Mouse (Mus musculus) embryonic stem cell, embryonic (primary cell): Measurements from ENCODE around the gene Ssh2.

ENCODE experiments used
- CTCF ChIA-PET, 4 experiments: fragments of 300-600 bp in 2 of 4; fragments of 350-600 bp in 2 of 4; sonication (Branson Sonifier 250); formaldehyde crosslinking; loops; one replicate each; lab custom pipeline; 2022; ENCODE audit warnings: inconsistent platforms in 2 of 4; lab: Charles Lee
- POLR2A ChIA-PET, 4 experiments: fragments of 300-600 bp in 2 of 4; fragments of 350-600 bp in 2 of 4; sonication (Branson Sonifier 250); formaldehyde crosslinking; loops; one replicate each; lab custom pipeline; 2022; ENCODE audit warnings: antibody characterized with exemption in 4 of 4, inconsistent platforms in 1 of 4; lab: Charles Lee

Gene Ssh2

DNA sequence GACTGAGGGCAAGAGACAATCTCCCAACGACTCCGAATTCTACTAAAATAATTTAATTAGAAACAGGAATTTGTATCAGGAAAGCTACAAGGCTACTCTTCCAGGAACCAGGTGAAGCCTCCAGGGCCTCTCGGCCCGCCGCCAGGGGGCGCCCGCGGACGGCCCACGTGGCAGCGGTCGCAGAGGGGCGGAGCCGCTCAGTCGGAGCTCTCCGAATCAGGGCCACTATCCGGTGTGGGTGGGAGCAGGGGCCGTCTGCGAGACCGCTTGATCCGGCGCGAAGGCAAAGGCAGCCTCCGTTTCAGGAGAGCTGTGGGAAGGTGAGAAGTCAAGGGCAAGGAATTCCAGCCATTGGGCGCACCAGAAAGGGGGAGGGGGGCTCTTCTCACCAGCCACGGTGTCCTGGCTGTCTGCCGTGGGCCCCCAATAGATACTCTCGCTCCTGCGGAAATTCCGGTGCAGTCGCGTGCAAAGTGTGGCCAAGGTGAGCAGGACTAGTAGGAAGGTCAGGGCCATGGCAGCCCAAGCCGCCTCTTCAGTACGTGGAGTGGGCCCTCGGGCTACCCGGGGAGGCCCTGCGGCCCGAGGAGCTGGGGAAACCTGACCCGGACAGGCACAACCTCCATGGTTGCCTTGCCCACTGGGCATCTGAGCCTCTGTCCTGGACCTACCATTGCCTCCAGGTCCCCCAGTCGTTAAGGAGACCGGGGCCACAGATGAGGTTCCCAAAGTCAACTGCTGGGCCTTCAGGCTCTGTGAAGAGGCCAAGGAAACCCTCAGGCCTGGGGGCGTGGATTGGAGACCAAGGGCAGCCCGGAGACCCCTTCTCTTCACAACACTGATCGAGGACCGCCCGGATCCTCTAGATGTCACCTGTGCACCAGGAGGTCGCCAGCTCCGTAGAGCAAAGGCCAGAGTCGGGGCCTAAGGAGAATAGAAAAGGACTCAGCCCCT lies 292.3 kb downstream of the Ssh2 start:
- POLR2A ChIA-PET, result interaction anchor here (0.5 to 16.4 kb wide), 38 partner anchors 8 to 474 kb away, joined by 3 to 210 read pairs (median 4); partner anchors contain the start of genes Git1 (in 4 of the 4), Taok1 (in 3 of the 4), Ankrd13b (in 2 of the 4) and Gm10392 (in 1 of the 4)
- CTCF ChIA-PET, result interaction anchor here (0.5 to 4.8 kb wide), 63 partner anchors 8 to 971 kb away, joined by 3 to 84 read pairs (median 4); partner anchors contain the start of genes Ankrd13b (in 3 of the 4), Git1 (in 3 of the 4), Gm10392 (in 1 of the 4) and Nek8 (in 1 of the 4)
